Mouse (Mus musculus): Measurements from ENCODE around the gene Trmt10c. TPM values are rescaled to one million over a fixed set of nuclear protein-coding genes. Genes with fewer than 3 reads are reported as not detected.

Trmt10c gene
- polyA plus RNA-seq, 1 experiment = 7.0 TPM

Other genes with a start within 250 kb of the Trmt10c start
- 5.1 and 5.4 TPM in 2 replicates for gene Nfkbiz, start 198.9 kb downstream of the Trmt10c start, polyA plus RNA-seq (2012; rRNA removed)
- 5.9 and 6.0 TPM in 2 replicates for gene Nxpe3, start 142.5 kb downstream of the Trmt10c start, polyA plus RNA-seq (2012; rRNA removed)
- gene Cep97, start 103.0 kb downstream of the Trmt10c start, polyA plus RNA-seq (2012; rRNA removed) = 8.6 and 8.7 TPM in 2 replicates
- gene Rpl24, start 71.5 kb downstream of the Trmt10c start, polyA plus RNA-seq (2012; rRNA removed) = 426 and 475 TPM in 2 replicates
- gene Zbtb11, start 63.9 kb downstream of the Trmt10c start, polyA plus RNA-seq (2012; rRNA removed) = 25.3 and 26.8 TPM in 2 replicates
- 135 and 138 TPM in 2 replicates for gene Pcnp, start 8.1 kb downstream of the Trmt10c start, polyA plus RNA-seq (2012; rRNA removed)
- gene Senp7, start 10.5 kb upstream of the Trmt10c start, polyA plus RNA-seq (2012; rRNA removed) = 25.6 and 28.5 TPM in 2 replicates
- gene Impg2, start 166.5 kb upstream of the Trmt10c start, polyA plus RNA-seq (2012; rRNA removed) = 0.55 and 0.82 TPM in 2 replicates

All from frontal cortex, adult 2 months (tissue).